24 mouse cellular contexts compared by ENCODE assay signal in genomic region chr9:95495038-95495437, GRCm38 (mm10). TPM values are rescaled to one million over a fixed set of nuclear protein-coding genes. Genes with fewer than 3 reads are reported as not detected.
DNase-seq lines count a peak whose midpoint lies in the region; TF ChIP-seq lines count a peak whose summit lies in the region.
"Had no signal": no experiment of that assay in that cellular context is flagged by ENCODE, and none has a peak within 500 bp of the region (broad histone marks: within the 10 kb centered on the region; RNA-seq: fewer than 3 reads in every experiment).

No protein-coding gene starts in this region.

- DNase-seq in layer of hippocampus, adult 2 months (ENCODE audit: low spot score in 2 of 2) = peak in 1 of 2 experiments; percentile 49
- DNase-seq in layer of hippocampus, postnatal 36 days = no peak
- DNase-seq in right cerebral cortex, adult 18-20 months = peak; percentile 14
- DNase-seq in right cerebral cortex, postnatal 25 days = no peak
- peak; percentile 53 for DNase-seq in brain, adult 2 months (ENCODE audit: low read depth, low spot score)
- no peak for DNase-seq in thymus, postnatal 4 days
- no peak for DNase-seq in lung, postnatal 4 days
- DNase-seq: adrenal gland, adult 8-10 months; adrenal gland, postnatal 14 days; adrenal gland, postnatal 36 days; cerebellum, adult 11 months; cerebellum, adult 18-20 months; cerebellum, adult 8-10 months; cerebellum, adult 9-11 months; cerebellum, postnatal 14 days; cerebellum, postnatal 36 days; embryo, embryonic 11 days; forebrain, postnatal 0 days had no signal

- no peak overlapping the region for H3K4me3 ChIP-seq in layer of hippocampus, adult 2 months
- H3K4me3 ChIP-seq: embryonic facial prominence, embryonic 13.5 days; embryonic facial prominence, embryonic 15.5 days; erythroblast, embryonic 14.5 days; forebrain, embryonic 10.5 days; forebrain, embryonic 13.5 days; forebrain, embryonic 15.5 days had no signal

- peak overlapping the region; percentile 89 for H3K27ac ChIP-seq in layer of hippocampus, adult 2 months
- H3K27ac ChIP-seq: embryonic facial prominence, embryonic 13.5 days; embryonic facial prominence, embryonic 15.5 days; forebrain, embryonic 10.5 days; forebrain, embryonic 13.5 days; forebrain, embryonic 15.5 days had no signal

- no peak for TF ChIP-seq CTCF in layer of hippocampus, adult 2 months (conservative IDR thresholded peaks at IDR 0.05)

RNA-seq across cellular contexts. Expression of gene U2surp, which starts 16.8 kb away (rescaled TPM):
- 10 to 100 TPM; 71.1 to 74.4 TPM for total RNA-seq in layer of hippocampus, adult 2 months (2021)
- 10 to 100 TPM; 67.0 to 68.8 TPM for total RNA-seq in layer of hippocampus, postnatal 36 days (2021)

Comparison
In these comparisons a context has a peak if more than half of its experiments do, and no peak if none do; other contexts are left out.
1. DNase-seq: peak in right cerebral cortex, adult 18-20 months (single experiment) and brain, adult 2 months (single experiment); none in layer of hippocampus, postnatal 36 days (0 of 2), right cerebral cortex, postnatal 25 days (single experiment), thymus, postnatal 4 days (single experiment) and lung, postnatal 4 days (0 of 2).